Mouse (Mus musculus) forebrain, postnatal 0 days (tissue): Measurements from ENCODE around the gene Tmem239. TPM values are rescaled to one million over a fixed set of nuclear protein-coding genes. Genes with fewer than 3 reads are reported as not detected.

ENCODE experiments used
- ATAC-seq: fragments of 200-750 bp; cut with Nextera tagmentation; 2 replicates; pipeline ENCODE4 v1.8.0; 2017; ENCODE audit warnings: mild to moderate bottlenecking, moderate library complexity
- DNase-seq: peaks from one replicate; pipeline ENCODE4 v3.0.0-alpha.2; 2015
- H3K27ac ChIP-seq: fragments of 300-500 bp; sonication (generic); 2 replicates; pipeline ENCODE4 v1.5.1; 2014; ENCODE audit warnings: low read depth, mild to moderate bottlenecking, antibody characterized with exemption, low read length, moderate library complexity, mixed read lengths
- H3K27me3 ChIP-seq: fragments of 300-500 bp; sonication (generic); 2 replicates; pipeline ENCODE4 v1.6.1; 2014; ENCODE audit warnings: mild to moderate bottlenecking, low read length, mixed read lengths; ENCODE audit not compliant: insufficient read depth
- H3K36me3 ChIP-seq: fragments of 300-500 bp; sonication (generic); 2 replicates; pipeline ENCODE4 v1.6.1; 2014; ENCODE audit warnings: mild to moderate bottlenecking, moderate library complexity; ENCODE audit not compliant: insufficient read depth
- H3K4me1 ChIP-seq: fragments of 300-500 bp; sonication (generic); 2 replicates; pipeline ENCODE4 v1.6.1; 2014; ENCODE audit warnings: antibody characterized with exemption; ENCODE audit not compliant: insufficient read depth
- H3K4me2 ChIP-seq: fragments of 300-500 bp; sonication (generic); 2 replicates; pipeline ENCODE4 v1.6.1; 2014; ENCODE audit warnings: low read depth, mild to moderate bottlenecking, moderate library complexity
- H3K4me3 ChIP-seq: fragments of 300-500 bp; sonication (generic); 2 replicates; pipeline ENCODE4 v1.5.1; 2014; ENCODE audit warnings: low read depth, low read length, mixed read lengths
- H3K9ac ChIP-seq: fragments of 300-500 bp; sonication (generic); 2 replicates; pipeline ENCODE4 v1.6.1; 2014; ENCODE audit warnings: mild to moderate bottlenecking
- H3K9me3 ChIP-seq: fragments of 300-500 bp; sonication (generic); 2 replicates; pipeline ENCODE4 v1.6.1; 2016; ENCODE audit warnings: low read length
- CTCF ChIP-seq: sonication (generic); IDR thresholded peaks from 2 replicates; pipeline ENCODE4 v1.5.1; 2016; ENCODE audit warnings: antibody characterized with exemption, control low read depth, low read depth
- WGBS: fragments of 180-500 bp; shearing (Covaris S2); extraction: QIAGEN DNeasy Blood & Tissue Kit; methylation state at CpG from one replicate; pipeline ENCODE4 v1.1.7; 2014; 5-methylcytosine and 5-hydroxymethylcytosine counted together
- polyA plus RNA-seq: library from polyadenylated mRNA; unstranded; fragments of >200 nt; fragmentation: Nextera tagmentation; extraction: Ambion mirVana; gene quantifications from 2 replicates; pipeline ENCODE4 v1.2.1, GENCODE M21; 2015
- total RNA-seq: library from RNA; depleted of rRNA; stranded (reverse); fragments of >200 nt; gene quantifications from 2 replicates; pipeline ENCODE4 v1.2.3, GENCODE M21; 2014

The Tmem239 gene
- total and polyA plus RNA-seq, 2 experiments from 2014 or later, result 0.16 TPM; not detected in 1

DNA sequence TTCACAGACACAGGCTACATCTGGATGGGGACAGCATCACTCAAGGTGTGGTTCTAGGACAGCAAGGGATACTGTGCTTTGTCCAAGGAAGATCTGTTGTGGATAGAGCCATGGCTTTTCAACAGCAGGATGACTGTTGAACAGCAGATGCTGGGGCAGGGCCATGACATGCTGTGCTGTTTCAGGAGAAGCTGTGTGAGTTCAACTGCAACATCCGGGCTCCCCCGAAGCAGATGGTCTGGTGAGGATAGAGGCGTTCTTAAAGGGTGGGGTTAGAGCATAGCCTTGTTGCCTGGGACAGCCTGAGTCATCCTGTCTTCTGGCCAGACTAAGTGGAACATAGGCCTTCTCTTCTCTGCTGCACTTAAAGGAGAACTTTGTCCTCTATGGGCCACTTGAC lies 32.6 kb downstream of the Tmem239 start:
- ATAC-seq (no peak), DNase-seq (no peak)
- Histone ChIP-seq H3K9ac (no peak overlapping the region), H3K9me3 (no peaks in the 10 kb centered on the region), H3K4me1 (no peaks in the 10 kb centered on the region), H3K27me3 (no peaks in the 10 kb centered on the region), H3K4me3 (no peak overlapping the region), H3K36me3 (peaks cover 62% of the 10 kb centered on the region), H3K27ac (no peak overlapping the region), H3K4me2 (no peak overlapping the region)
- 87% methylated on average over 3 of the region's 3 CpGs for WGBS
- TF ChIP-seq CTCF, result no peak

DNA sequence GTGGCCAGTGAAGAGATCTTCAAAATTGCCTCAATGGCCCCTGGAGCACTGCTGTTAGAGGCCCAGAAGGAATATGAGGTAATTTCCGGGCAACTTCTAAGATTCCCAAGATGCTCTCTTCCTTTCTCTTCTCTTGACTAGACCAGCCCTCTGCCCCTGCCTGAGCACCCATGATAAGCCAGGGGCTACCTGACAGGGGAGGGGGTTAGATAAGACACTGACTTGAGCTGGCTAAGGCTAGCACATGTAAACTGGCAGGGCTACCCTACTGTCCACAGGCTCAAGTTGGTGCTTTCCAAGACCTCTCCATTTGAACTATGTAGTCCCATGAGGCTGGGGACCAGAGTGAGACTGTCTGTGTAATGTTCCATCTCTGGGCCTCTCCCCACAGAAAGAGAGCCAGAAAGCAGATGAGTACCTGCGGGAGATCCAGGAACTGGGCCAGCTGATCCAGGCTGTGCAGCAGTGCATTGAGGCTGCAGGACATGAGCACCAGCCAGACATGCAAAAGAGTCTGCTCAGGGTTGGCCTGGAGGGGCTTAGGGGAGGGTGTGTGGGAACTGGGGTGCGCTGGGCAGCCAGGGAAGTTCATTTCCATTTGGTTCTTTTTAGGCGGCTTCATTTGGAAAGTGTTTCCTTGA lies 33.7 kb downstream of the Tmem239 start:
- 91% methylated on average over 4 of the region's 4 CpGs for WGBS
- H3K27me3 ChIP-seq, result no peaks in the 10 kb centered on the region
- no peak overlapping the region for H3K27ac ChIP-seq
- H3K9me3 ChIP-seq, result no peaks in the 10 kb centered on the region
- H3K36me3 ChIP-seq, result peaks cover 72% of the 10 kb centered on the region
- DNase-seq (no peak), ATAC-seq (no peak)
- H3K4me2 ChIP-seq, result no peak overlapping the region
- no peak overlapping the region for H3K4me3 ChIP-seq
- TF ChIP-seq CTCF, result no peak
- H3K4me1 ChIP-seq, result no peaks in the 10 kb centered on the region
- no peak overlapping the region for H3K9ac ChIP-seq

DNA sequence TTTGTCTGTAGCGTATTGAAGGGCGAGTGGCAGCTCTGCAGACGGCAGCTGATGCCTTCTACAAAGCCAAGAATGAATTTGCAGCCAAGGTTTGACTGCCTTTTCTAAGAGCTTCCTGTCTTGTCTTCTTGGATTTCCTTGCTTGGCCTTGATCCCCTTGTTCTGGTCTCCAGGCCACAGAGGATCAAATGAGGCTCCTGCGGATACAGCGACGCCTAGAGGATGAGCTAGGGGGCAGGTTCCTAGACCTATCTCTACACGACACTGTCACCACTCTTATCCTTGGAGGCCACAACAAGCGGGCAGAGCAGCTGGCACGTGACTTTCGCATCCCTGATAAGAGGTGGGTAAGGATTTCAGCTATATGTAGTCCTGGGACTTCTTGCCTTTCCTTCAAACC lies 35.9 kb downstream of the Tmem239 start:
- H3K27ac ChIP-seq, result no peak overlapping the region
- WGBS, result 83% methylated on average over 10 of the region's 10 CpGs
- no peak for TF ChIP-seq CTCF
- no peaks in the 10 kb centered on the region for H3K4me1 ChIP-seq
- no peak overlapping the region for H3K4me2 ChIP-seq
- H3K36me3 ChIP-seq, result peaks cover 73% of the 10 kb centered on the region
- no peak overlapping the region for H3K4me3 ChIP-seq
- DNase-seq (no peak), ATAC-seq (no peak)
- no peaks in the 10 kb centered on the region for H3K27me3 ChIP-seq
- no peaks in the 10 kb centered on the region for H3K9me3 ChIP-seq
- H3K9ac ChIP-seq, result no peak overlapping the region

DNA sequence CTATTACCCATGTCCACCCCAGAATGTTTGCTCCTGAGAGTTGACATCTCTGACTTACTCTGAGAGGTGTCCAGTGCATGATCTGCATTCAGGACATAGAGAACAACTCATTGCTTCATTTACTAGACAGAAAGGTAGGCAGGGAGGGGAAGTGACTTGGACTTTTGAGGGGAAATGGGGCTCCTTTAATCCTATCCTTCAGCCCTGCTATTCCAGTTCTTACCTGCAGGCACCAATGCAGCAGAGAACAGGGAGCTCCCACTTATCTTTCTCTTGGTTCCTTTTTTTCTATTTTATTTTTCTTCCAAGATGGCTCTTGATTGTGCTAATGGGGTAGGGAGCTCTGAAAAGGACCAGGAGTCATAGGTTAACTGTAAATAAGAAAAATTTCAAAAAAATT lies 42.2 kb downstream of the Tmem239 start:
- TF ChIP-seq CTCF, result peak; percentile 35; the same call in 1 of the 2 replicates
- H3K9ac ChIP-seq, result no peak overlapping the region
- DNase-seq, result no peak
- H3K4me1 ChIP-seq, result peaks cover 22% of the 10 kb centered on the region
- ATAC-seq, result no peak
- H3K9me3 ChIP-seq, result no peaks in the 10 kb centered on the region
- no peak overlapping the region for H3K4me3 ChIP-seq
- no peak overlapping the region for H3K4me2 ChIP-seq
- peaks cover 15% of the 10 kb centered on the region for H3K36me3 ChIP-seq
- no peaks in the 10 kb centered on the region for H3K27me3 ChIP-seq
- H3K27ac ChIP-seq, result no peak overlapping the region

DNA sequence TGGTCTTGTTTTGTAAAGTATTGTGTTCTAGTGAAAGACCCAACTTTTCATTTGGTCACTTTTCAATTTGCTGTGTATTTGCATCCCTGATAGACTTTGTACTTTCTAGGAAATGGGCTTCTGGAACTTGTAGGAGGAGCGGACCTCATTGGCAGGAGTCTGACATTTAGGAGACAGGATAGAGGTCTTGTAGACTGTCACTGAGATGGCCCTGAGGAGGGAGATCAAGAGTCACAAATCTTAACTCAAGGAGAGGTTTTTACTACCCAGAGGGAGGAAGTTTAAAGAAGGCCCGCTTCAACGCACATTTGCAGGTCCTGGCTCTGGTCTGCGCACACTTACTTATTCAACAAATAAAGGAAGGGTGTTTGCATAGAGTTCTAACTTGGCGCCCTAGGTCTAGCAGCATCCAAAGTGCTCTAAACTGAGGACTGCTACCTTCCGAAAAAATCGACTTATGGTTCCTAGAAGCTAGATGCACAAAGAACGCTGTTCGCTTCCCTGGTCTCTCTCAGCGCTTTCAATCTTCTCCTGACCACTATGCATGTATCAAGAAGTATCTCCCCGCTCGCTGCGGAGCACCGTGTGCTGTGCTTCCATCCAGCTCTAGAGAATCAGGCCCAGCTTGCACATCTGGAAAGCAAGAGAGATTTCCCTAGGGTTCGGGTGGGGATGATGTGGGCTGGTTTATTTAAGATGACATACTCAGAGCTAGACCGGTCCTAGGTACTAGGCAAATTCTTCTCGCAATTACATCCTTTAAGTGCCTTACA lies 42.9 kb downstream of the Tmem239 start:
- H3K27ac ChIP-seq, result no peak overlapping the region
- no peak for TF ChIP-seq CTCF

DNA sequence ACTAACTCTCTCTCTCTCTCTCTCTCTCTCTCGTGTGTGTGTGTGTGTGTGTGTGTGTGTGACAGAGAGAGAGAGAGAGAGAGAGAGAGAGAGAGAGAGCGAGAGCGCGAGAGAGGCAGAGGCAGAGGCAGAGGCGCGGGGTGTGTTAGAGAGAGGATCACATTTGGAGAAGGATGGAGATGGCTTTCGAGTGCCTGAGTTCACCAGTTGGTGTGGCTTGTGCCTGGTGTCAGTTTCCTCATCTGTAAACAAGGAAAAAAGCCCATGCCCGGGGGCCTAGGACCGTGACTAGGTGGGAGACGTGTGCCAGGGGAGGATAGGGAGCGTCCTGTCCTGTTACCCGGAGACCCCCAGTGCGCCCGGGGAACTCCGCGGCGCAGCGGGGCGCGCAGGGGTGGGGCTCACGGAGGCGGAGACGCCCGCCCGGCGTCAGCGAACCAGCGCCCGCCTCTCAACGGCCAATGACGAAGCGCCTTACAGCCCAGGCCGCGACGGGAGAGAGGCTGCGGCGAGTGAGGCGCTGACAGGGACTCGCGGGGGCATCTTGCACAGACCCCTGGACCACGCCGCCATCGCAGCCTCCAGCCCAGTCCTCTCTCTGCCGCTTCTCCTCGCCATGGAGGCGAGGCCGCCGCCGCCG lies 43.6 kb downstream of the Tmem239 start, which contains the start of gene Ptpra:
Gene Ptpra, plus strand, starts transcription at position 485 of the 640 bp plus-strand sequence.
- Histone ChIP-seq H3K9me3 (no peaks in the 10 kb centered on the region), H3K9ac (peak within 1 kb of the TSS; percentile 90), H3K27me3 (no peaks in the 10 kb centered on the region), H3K4me3 (peak within 1 kb of the TSS; percentile 90), H3K36me3 (peaks cover 2% of the 10 kb centered on the region; the same call in 1 of the 2 replicates), H3K4me2 (peak within 1 kb of the TSS; percentile 60), H3K27ac (peak within 1 kb of the TSS; percentile 92), H3K4me1 (peaks cover 30% of the 10 kb centered on the region)
- ATAC-seq (peak; percentile 99), DNase-seq (peak; percentile 94)
- no peak for TF ChIP-seq CTCF
- 0% methylated on average over 47 of the region's 50 CpGs for WGBS

More for the DNA sequence above, 42.9 kb downstream of the Tmem239 start:
- Histone ChIP-seq H3K27me3 (no peaks in the 10 kb centered on the region), H3K9me3 (no peaks in the 10 kb centered on the region), H3K4me3 (peak overlapping the region; percentile 90), H3K4me2 (peak overlapping the region; percentile 60), H3K36me3 (peaks cover 8% of the 10 kb centered on the region), H3K4me1 (peaks cover 23% of the 10 kb centered on the region), H3K9ac (peak overlapping the region; percentile 90)
- WGBS, result 9% methylated on average over 17 of the region's 17 CpGs
- DNase-seq (peak; percentile 36), ATAC-seq (no peak)

DNA sequence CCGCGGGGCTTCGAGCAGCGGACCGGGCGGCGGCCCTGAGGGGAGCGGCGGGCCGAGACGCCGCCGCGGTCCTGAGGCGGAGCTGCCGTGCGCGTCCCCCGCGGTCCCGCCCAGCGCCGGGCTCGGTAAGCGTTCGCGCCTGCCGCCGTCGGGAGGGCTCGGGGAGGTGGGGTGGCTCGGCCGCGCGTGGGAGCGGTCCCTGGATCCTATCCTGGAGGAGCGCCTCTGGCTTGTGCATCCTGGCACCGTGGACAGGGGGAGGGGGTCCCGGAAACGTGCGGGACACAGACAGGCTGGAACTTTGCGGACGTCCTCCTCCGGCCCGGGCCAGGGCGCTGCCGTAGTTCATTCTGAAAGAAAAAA lies 44.1 kb downstream of the Tmem239 start:
- Histone ChIP-seq H3K27ac (peak overlapping the region; percentile 92), H3K4me3 (peak overlapping the region; percentile 90), H3K9me3 (no peaks in the 10 kb centered on the region), H3K4me2 (peak overlapping the region; percentile 60), H3K36me3 (no peaks in the 10 kb centered on the region), H3K27me3 (no peaks in the 10 kb centered on the region), H3K9ac (peak overlapping the region; percentile 90), H3K4me1 (peaks cover 33% of the 10 kb centered on the region)
- no peak for DNase-seq
- no peak for TF ChIP-seq CTCF
- 1% methylated on average over 44 of the region's 47 CpGs for WGBS
- peak; percentile 86 for ATAC-seq
